Mouse (Mus musculus) cerebellum, adult 2 months (tissue): ENCODE results near the gene Gpr35.

Experiments used
- CTCF ChIP-seq: fragments of 200-500 bp; IDR thresholded peaks from 2 replicates; pipeline ENCODE4 v1.5.1; 2011; ENCODE audit warnings: low read depth, mild to moderate bottlenecking, control low read depth, low read length, moderate library complexity, borderline replicate concordance; ENCODE audit not compliant: insufficient read depth
- POLR2A ChIP-seq: fragments of 200-500 bp; IDR thresholded peaks from 2 replicates; pipeline ENCODE4 v1.6.1; 2011; ENCODE audit warnings: low read length, control low read depth, borderline replicate concordance; ENCODE audit not compliant: insufficient read depth

GRCm38 (mm10) chr1:92950607-92951006 lies at the start of gene Gpr35:
- TF ChIP-seq POLR2A (no peak), CTCF (no peak)
